Mouse (Mus musculus): ENCODE results near the gene Slc41a2.

GRCm38 (mm10) chr10:83209388-83209787 is 128.3 kb downstream of the Slc41a2 start:
- no peak for TF ChIP-seq RAD21 (IDR thresholded peaks at IDR 0.05; ENCODE audit: low read depth, low read length)
- no peak for TF ChIP-seq POLR2A (IDR thresholded peaks at IDR 0.05; ENCODE audit: low read depth, low read length)
- TF ChIP-seq CTCF (conservative IDR thresholded peaks at IDR 0.05 in 1 of 2, IDR thresholded peaks at IDR 0.05 in 1 of 2; ENCODE audit: low read depth in 2 of 2, low read length in 2 of 2): no peak
- no peak for TF ChIP-seq ZMIZ1 (IDR thresholded peaks at IDR 0.05; ENCODE audit: low read depth, low read length)
- no peak for TF ChIP-seq USF1 (IDR thresholded peaks at IDR 0.05; ENCODE audit: low read depth, low read length)
- TF ChIP-seq POLR2AphosphoS2 (IDR thresholded peaks at IDR 0.05; ENCODE audit: low read depth, low read length): no peak
- no peak for TF ChIP-seq ZNF384 (IDR thresholded peaks at IDR 0.05; ENCODE audit: low read depth, low read length)

Data from CH12.LX (cell line).